Mouse (Mus musculus): ENCODE measurements around the gene Arsb. TPM values are rescaled to one million over a fixed set of nuclear protein-coding genes. Genes with fewer than 3 reads are reported as not detected.

Gene Arsb
- polyA plus RNA-seq, 1 experiment = 49.7 TPM

DNA sequence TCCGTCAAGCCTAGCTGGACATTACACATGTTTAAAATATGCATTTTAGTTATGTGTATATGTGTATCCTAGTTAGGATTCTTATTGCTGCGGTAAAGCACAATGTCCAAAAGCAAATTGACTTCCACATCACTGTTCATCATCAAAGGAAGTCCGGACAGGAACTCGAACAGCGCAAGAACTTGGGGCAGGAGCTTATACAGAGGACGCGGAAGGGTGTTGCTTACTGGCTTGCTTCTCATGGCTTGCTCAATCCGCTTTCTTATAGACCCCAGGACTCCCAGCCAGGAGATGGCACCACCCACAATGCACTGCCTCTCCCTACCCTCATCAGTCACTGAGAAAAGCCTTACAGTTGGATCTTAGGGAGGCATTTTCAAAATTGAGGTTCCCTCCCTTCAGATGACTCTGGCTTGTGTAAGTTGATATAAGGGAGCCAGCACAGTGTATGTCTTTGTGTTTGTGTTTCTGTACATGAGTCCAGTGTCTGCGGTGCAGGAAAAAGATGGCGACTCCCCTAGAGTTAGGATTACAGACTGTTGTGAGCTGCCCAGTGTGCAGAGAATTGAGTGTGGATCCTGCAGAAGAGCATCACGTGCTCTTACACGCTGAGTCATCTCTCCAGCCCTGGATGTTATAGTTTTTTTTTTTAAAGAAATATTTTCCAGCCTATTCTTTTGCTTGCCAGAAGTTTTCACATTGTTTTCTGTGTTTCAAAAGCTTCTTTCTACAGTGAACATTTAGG, 66.2 kb downstream of the Arsb start:
- no peak overlapping the region for H3K4me3 ChIP-seq (replicated peaks; ENCODE audit: insufficient read depth, low read depth, low read length)
- peaks cover 7% of the 10 kb centered on the region for H3K4me1 ChIP-seq (ENCODE audit: control insufficient read depth, insufficient read depth, low read length)
- TF ChIP-seq CTCF (IDR thresholded peaks at IDR 0.05; ENCODE audit: borderline replicate concordance, insufficient read depth, low read depth, low read length) = no peak
- TF ChIP-seq POLR2A (IDR thresholded peaks at IDR 0.05; ENCODE audit: borderline replicate concordance, insufficient read depth, low read length) = no peak
- H3K27ac ChIP-seq (ENCODE audit: insufficient read depth, low read length) = no peak overlapping the region
- H3K27me3 ChIP-seq (ENCODE audit: control insufficient read depth, insufficient read depth, low read length) = no peaks in the 10 kb centered on the region
- DNase-seq = no peak
- WGBS = 91% methylated on average over 12 of the region's 12 CpGs

DNA sequence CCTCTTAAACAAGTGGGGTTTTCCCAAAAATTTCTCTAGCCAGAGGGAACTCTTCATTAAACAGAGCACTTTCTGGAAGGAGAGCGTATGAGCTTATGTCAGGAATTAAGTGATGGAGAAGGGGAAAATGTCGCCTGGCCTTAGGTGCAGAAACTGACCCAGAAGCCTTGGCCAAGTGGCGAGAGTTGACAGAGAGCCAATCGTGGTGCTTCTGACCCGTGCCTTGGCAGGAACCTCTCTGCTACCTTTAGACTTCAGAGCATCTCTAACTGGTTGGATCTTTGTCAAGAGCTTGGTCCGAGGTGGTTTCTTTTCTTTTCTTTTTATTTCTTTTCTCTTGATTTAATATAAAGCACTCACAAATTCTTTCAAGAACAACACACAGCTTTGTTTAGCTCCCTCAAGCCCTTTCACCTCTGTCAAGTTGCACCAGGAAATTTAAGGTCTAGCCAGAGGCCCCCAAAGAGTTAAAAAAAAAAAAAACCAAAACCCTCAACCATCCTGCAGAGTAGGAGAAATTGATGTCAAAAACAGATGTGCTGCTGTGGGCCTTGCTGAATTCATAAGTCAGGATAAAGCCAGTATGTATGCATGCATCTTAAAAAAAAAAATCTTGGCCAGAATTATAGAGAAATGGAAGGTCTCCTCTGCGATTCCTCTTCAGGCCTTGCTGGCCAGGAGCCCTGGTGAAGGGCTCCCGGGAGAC, 67.2 kb downstream of the Arsb start:
- peak; percentile 55 to 66 for DNase-seq
- Histone ChIP-seq H3K4me3 (replicated peaks; ENCODE audit: insufficient read depth, low read depth, low read length) (no peak overlapping the region), H3K4me1 (ENCODE audit: control insufficient read depth, insufficient read depth, low read length) (peaks cover 7% of the 10 kb centered on the region), H3K27ac (ENCODE audit: insufficient read depth, low read length) (no peak overlapping the region), H3K27me3 (ENCODE audit: control insufficient read depth, insufficient read depth, low read length) (no peaks in the 10 kb centered on the region)
- WGBS = 15% methylated on average over 8 of the region's 8 CpGs
- TF ChIP-seq CTCF (IDR thresholded peaks at IDR 0.05; ENCODE audit: borderline replicate concordance, insufficient read depth, low read depth, low read length) = no peak
- no peak for TF ChIP-seq POLR2A (IDR thresholded peaks at IDR 0.05; ENCODE audit: borderline replicate concordance, insufficient read depth, low read length)

DNA sequence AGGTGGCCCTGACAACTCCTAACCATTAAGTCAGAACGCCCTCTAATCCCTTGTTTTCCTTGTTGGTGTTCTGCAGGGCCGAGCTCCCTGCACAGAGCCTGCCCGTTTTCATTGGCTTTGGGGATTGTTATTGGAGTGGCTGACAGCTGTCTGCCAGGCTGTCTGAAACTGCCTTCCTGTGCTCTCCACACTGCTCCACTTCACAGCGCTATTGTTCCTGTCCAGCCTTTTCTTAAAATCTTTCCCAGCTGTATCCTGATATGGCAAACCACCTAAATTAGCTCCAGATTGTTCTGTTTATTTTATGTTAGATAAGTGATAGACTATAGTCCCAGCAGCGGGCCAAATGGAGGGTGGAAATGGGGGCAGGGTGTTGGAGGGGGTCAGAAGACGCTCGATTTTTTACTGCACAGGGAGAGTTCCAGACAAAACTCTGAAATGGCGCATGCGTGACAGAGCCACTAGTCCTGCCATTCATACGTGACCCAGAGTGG, 67.8 kb downstream of the Arsb start:
- TF ChIP-seq POLR2A (IDR thresholded peaks at IDR 0.05; ENCODE audit: borderline replicate concordance, insufficient read depth, low read length) (no peak), CTCF (IDR thresholded peaks at IDR 0.05; ENCODE audit: borderline replicate concordance, insufficient read depth, low read depth, low read length) (no peak)
- no peaks in the 10 kb centered on the region for H3K27me3 ChIP-seq (ENCODE audit: control insufficient read depth, insufficient read depth, low read length)
- H3K27ac ChIP-seq (ENCODE audit: insufficient read depth, low read length) = no peak overlapping the region
- 55% methylated on average over 10 of the region's 10 CpGs for WGBS
- DNase-seq = peak; percentile 20 to 33
- peaks cover 7% of the 10 kb centered on the region for H3K4me1 ChIP-seq (ENCODE audit: control insufficient read depth, insufficient read depth, low read length)
- no peak overlapping the region for H3K4me3 ChIP-seq (replicated peaks; ENCODE audit: insufficient read depth, low read depth, low read length)

DNA sequence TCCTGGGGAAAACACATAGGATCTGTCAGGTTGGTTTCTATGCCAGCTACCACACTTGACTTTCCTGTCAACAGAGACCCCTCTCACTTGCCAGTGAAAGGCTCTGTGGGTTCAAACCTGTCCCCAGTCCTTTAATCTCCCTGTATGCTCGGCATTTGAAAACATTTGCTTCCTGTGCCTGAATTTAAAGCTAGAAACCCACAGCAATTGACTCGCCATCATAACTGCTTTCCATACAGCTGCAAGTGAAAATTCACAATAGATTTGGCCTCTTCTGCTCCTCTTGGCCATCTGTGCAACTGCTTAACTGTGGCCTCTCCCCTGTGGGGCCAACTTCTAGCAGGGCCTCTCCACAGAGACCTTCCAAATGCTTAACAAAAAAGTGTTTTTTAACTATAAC, 68.3 kb downstream of the Arsb start:
- no peak overlapping the region for H3K27ac ChIP-seq (ENCODE audit: insufficient read depth, low read length)
- no peak for DNase-seq
- peaks cover 7% of the 10 kb centered on the region for H3K4me1 ChIP-seq (ENCODE audit: control insufficient read depth, insufficient read depth, low read length)
- H3K27me3 ChIP-seq (ENCODE audit: control insufficient read depth, insufficient read depth, low read length) = no peaks in the 10 kb centered on the region
- WGBS = 80% methylated on average over 2 of the region's 2 CpGs
- no peak for TF ChIP-seq CTCF (IDR thresholded peaks at IDR 0.05; ENCODE audit: borderline replicate concordance, insufficient read depth, low read depth, low read length)
- no peak overlapping the region for H3K4me3 ChIP-seq (replicated peaks; ENCODE audit: insufficient read depth, low read depth, low read length)

DNA sequence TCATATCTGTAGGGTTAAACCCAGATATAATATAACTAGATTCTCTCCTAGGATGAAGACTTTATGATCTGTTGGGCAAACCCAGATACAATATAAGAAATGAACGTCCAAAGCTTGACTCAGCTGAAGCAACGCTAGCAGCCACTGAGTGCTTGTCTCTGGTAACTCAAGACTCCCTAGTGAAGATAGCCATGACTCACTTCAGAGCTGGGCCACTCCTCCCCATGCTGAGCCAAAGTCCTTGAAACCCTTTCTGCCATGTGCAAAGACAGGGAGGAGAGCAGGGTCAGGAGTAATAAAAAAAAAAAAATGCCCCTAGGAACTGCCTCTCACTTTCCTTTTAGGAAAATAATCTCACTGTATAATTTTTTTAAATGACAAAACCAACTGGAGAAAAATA, 68.7 kb downstream of the Arsb start:
- Histone ChIP-seq H3K27me3 (ENCODE audit: control insufficient read depth, insufficient read depth, low read length) (no peaks in the 10 kb centered on the region), H3K4me1 (ENCODE audit: control insufficient read depth, insufficient read depth, low read length) (peaks cover 7% of the 10 kb centered on the region), H3K4me3 (replicated peaks; ENCODE audit: insufficient read depth, low read depth, low read length) (no peak overlapping the region), H3K27ac (ENCODE audit: insufficient read depth, low read length) (no peak overlapping the region)
- 91% methylated on average over 2 of the region's 2 CpGs for WGBS
- no peak for DNase-seq
- TF ChIP-seq CTCF (IDR thresholded peaks at IDR 0.05; ENCODE audit: borderline replicate concordance, insufficient read depth, low read depth, low read length) (no peak), POLR2A (IDR thresholded peaks at IDR 0.05; ENCODE audit: borderline replicate concordance, insufficient read depth, low read length) (no peak)

DNA sequence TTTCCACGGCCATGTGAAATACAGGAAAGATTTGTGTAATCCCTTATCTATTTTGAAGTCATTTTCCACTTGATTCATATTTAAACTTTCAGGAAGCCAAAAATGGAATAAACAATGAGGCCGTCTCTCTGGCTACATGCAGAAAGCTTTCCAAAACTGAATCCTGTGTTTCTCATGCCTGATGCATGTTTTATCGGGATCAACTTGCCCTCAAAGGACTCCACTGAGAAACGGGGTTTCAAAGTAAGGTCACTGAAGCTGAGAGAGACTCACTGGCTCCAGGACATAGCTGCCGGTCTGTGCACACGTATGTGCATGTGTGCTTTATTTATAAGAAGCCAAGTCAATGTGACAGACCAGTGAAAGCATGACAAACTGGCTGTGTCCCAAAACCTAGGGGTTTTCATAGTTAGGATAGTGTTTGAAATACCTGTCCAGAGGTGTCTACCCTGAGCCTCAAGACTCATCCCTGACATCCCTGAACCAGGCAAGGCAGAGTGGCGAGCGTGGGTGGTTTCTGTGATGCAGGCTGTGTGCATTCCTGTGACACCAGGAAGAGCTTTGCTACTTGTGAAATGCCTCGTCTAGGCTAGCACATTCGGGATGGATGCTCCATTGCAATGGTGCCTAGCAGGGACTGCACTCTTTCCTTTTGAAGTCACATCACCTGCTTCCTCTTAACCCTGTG, 75.5 kb downstream of the Arsb start:
- Histone ChIP-seq H3K27ac (ENCODE audit: insufficient read depth, low read length) (no peak overlapping the region), H3K27me3 (ENCODE audit: control insufficient read depth, insufficient read depth, low read length) (no peaks in the 10 kb centered on the region)

DNA sequence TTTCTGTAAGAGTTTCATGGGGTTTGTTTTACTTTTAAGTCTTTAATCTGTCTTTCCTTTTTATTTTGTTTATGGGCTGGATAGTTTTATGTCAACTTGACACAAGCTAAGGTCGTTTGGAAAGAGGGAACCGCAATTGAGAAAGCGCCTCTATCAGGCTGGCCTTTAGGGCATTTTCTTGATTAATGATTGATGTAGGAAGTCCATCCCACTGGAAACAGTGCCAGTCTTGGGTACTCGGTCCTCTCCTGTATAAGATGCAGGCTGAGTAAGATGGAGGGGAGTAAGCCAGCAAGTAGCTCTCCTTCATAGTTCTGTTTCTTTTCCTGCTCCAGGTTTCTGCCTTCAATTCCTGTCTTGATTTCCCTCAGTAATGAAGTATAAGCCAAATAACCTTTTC, 76.2 kb downstream of the Arsb start:
- WGBS = 78% methylated on average over 4 of the region's 4 CpGs
- Histone ChIP-seq H3K4me1 (ENCODE audit: control insufficient read depth, insufficient read depth, low read length) (no peaks in the 10 kb centered on the region), H3K4me3 (replicated peaks; ENCODE audit: insufficient read depth, low read depth, low read length) (no peak overlapping the region), H3K27ac (ENCODE audit: insufficient read depth, low read length) (no peak overlapping the region), H3K27me3 (ENCODE audit: control insufficient read depth, insufficient read depth, low read length) (no peaks in the 10 kb centered on the region)
- TF ChIP-seq POLR2A (IDR thresholded peaks at IDR 0.05; ENCODE audit: borderline replicate concordance, insufficient read depth, low read length) = no peak
- no peak for TF ChIP-seq CTCF (IDR thresholded peaks at IDR 0.05; ENCODE audit: borderline replicate concordance, insufficient read depth, low read depth, low read length)
- no peak for DNase-seq

More for the DNA sequence above, 75.5 kb downstream of the Arsb start:
- WGBS = 75% methylated on average over 10 of the region's 10 CpGs
- TF ChIP-seq CTCF (IDR thresholded peaks at IDR 0.05; ENCODE audit: borderline replicate concordance, insufficient read depth, low read depth, low read length) (no peak), POLR2A (IDR thresholded peaks at IDR 0.05; ENCODE audit: borderline replicate concordance, insufficient read depth, low read length) (no peak)
- no peak for DNase-seq
- H3K4me3 ChIP-seq (replicated peaks; ENCODE audit: insufficient read depth, low read depth, low read length) = no peak overlapping the region
- no peaks in the 10 kb centered on the region for H3K4me1 ChIP-seq (ENCODE audit: control insufficient read depth, insufficient read depth, low read length)

Measured in cerebellum, adult 2 months (tissue).